ENCODE assay signal across 21 mouse cellular contexts in genomic region chr11:12073394-12074226, GRCm38 (mm10). TPM values are rescaled to one million over a fixed set of nuclear protein-coding genes. Genes with fewer than 3 reads are reported as not detected.
DNase-seq lines count a peak whose midpoint lies in the region; ATAC-seq and TF ChIP-seq lines count a peak whose summit lies in the region.
"Had no signal": no experiment of that assay in that cellular context is flagged by ENCODE, and none has a peak within 500 bp of the region (broad histone marks: within the 10 kb centered on the region; RNA-seq: fewer than 3 reads in every experiment).

No protein-coding gene starts in this region.

- H3K4me1 ChIP-seq in forebrain, embryonic 14.5 days (ENCODE audit: control insufficient read depth, insufficient read depth, low read length): no peaks in the 10 kb centered on the region
- no peaks in the 10 kb centered on the region for H3K4me1 ChIP-seq in forebrain, embryonic 11.5 days (replicated peaks; ENCODE audit: control insufficient read depth, insufficient read depth, low read length)
- no peaks in the 10 kb centered on the region for H3K4me1 ChIP-seq in midbrain, postnatal 0 days (ENCODE audit: insufficient read depth, low read length)
- no peaks in the 10 kb centered on the region for H3K4me1 ChIP-seq in midbrain, embryonic 11.5 days (ENCODE audit: control insufficient read depth, insufficient read depth, low read length)
- H3K4me1 ChIP-seq in forebrain, postnatal 0 days (ENCODE audit: insufficient read depth): no peaks in the 10 kb centered on the region
- no peaks in the 10 kb centered on the region for H3K4me1 ChIP-seq in neural tube, embryonic 15.5 days
- H3K4me1 ChIP-seq: heart, embryonic 15.5 days; liver, embryonic 12.5 days; lung, embryonic 15.5 days had no signal

- H3K27me3 ChIP-seq in forebrain, embryonic 14.5 days (replicated peaks; ENCODE audit: control insufficient read depth, insufficient read depth, low read length): no peaks in the 10 kb centered on the region
- no peaks in the 10 kb centered on the region for H3K27me3 ChIP-seq in forebrain, embryonic 11.5 days (ENCODE audit: control insufficient read depth, insufficient read depth, low read length)
- no peaks in the 10 kb centered on the region for H3K27me3 ChIP-seq in midbrain, postnatal 0 days (ENCODE audit: insufficient read depth, low read length)
- no peaks in the 10 kb centered on the region for H3K27me3 ChIP-seq in midbrain, embryonic 11.5 days (ENCODE audit: control insufficient read depth, insufficient read depth, low read length)
- no peaks in the 10 kb centered on the region; the same call in 1 of the 2 replicates for H3K27me3 ChIP-seq in forebrain, postnatal 0 days (ENCODE audit: insufficient read depth, low read length)
- H3K27me3 ChIP-seq in neural tube, embryonic 15.5 days (replicated peaks): no peaks in the 10 kb centered on the region
- H3K27me3 ChIP-seq: heart, embryonic 15.5 days; liver, embryonic 12.5 days; lung, embryonic 15.5 days had no signal

- no peak overlapping the region for H3K4me2 ChIP-seq in forebrain, embryonic 14.5 days (ENCODE audit: low read length)
- H3K4me2 ChIP-seq in forebrain, embryonic 11.5 days (ENCODE audit: low read depth, low read length, severe bottlenecking): no peak overlapping the region
- no peak overlapping the region for H3K4me2 ChIP-seq in midbrain, postnatal 0 days (ENCODE audit: low read depth, low read length, poor library complexity, severe bottlenecking)
- no peak overlapping the region for H3K4me2 ChIP-seq in midbrain, embryonic 11.5 days
- H3K4me2 ChIP-seq in forebrain, postnatal 0 days (ENCODE audit: low read depth): no peak overlapping the region
- no peak overlapping the region for H3K4me2 ChIP-seq in neural tube, embryonic 15.5 days
- H3K4me2 ChIP-seq: heart, embryonic 15.5 days; liver, embryonic 12.5 days; lung, embryonic 15.5 days had no signal

- no peaks in the 10 kb centered on the region for H3K36me3 ChIP-seq in forebrain, embryonic 14.5 days (ENCODE audit: control insufficient read depth, insufficient read depth, low read length)
- H3K36me3 ChIP-seq in forebrain, embryonic 11.5 days (ENCODE audit: control insufficient read depth, insufficient read depth, low read length): no peaks in the 10 kb centered on the region
- no peaks in the 10 kb centered on the region for H3K36me3 ChIP-seq in midbrain, postnatal 0 days (ENCODE audit: insufficient read depth, low read length)
- H3K36me3 ChIP-seq in midbrain, embryonic 11.5 days (ENCODE audit: control insufficient read depth, insufficient read depth, low read length): no peaks in the 10 kb centered on the region
- H3K36me3 ChIP-seq in forebrain, postnatal 0 days (ENCODE audit: insufficient read depth): no peaks in the 10 kb centered on the region
- H3K36me3 ChIP-seq in neural tube, embryonic 15.5 days: no peaks in the 10 kb centered on the region
- H3K36me3 ChIP-seq: heart, embryonic 15.5 days; liver, embryonic 12.5 days; lung, embryonic 15.5 days had no signal

- H3K9ac ChIP-seq in forebrain, embryonic 14.5 days (ENCODE audit: low read length): no peak overlapping the region
- H3K9ac ChIP-seq in forebrain, embryonic 11.5 days (ENCODE audit: low read length): no peak overlapping the region
- no peak overlapping the region for H3K9ac ChIP-seq in midbrain, postnatal 0 days (replicated peaks; ENCODE audit: low read length, poor library complexity, severe bottlenecking)
- no peak overlapping the region for H3K9ac ChIP-seq in midbrain, embryonic 11.5 days (ENCODE audit: low read length)
- H3K9ac ChIP-seq in forebrain, postnatal 0 days: no peak overlapping the region
- no peak overlapping the region for H3K9ac ChIP-seq in neural tube, embryonic 15.5 days (replicated peaks)
- H3K9ac ChIP-seq: heart, embryonic 15.5 days; liver, embryonic 12.5 days; lung, embryonic 15.5 days had no signal

- TF ChIP-seq CTCF in midbrain, postnatal 0 days (IDR thresholded peaks at IDR 0.05): no peak
- no peak for TF ChIP-seq CTCF in forebrain, postnatal 0 days (IDR thresholded peaks at IDR 0.05; ENCODE audit: low read depth)

- H3K9me3 ChIP-seq in forebrain, embryonic 14.5 days (replicated peaks; ENCODE audit: control insufficient read depth, low read length): no peaks in the 10 kb centered on the region
- H3K9me3 ChIP-seq in forebrain, embryonic 11.5 days (ENCODE audit: control insufficient read depth, low read length): no peaks in the 10 kb centered on the region
- no peaks in the 10 kb centered on the region for H3K9me3 ChIP-seq in midbrain, postnatal 0 days (ENCODE audit: low read length)
- H3K9me3 ChIP-seq in midbrain, embryonic 11.5 days (ENCODE audit: control insufficient read depth, low read length): no peaks in the 10 kb centered on the region
- no peaks in the 10 kb centered on the region for H3K9me3 ChIP-seq in forebrain, postnatal 0 days (ENCODE audit: low read length)
- no peaks in the 10 kb centered on the region for H3K9me3 ChIP-seq in neural tube, embryonic 15.5 days (replicated peaks)
- H3K9me3 ChIP-seq: heart, embryonic 15.5 days; liver, embryonic 12.5 days; lung, embryonic 15.5 days had no signal

- H3K27ac ChIP-seq in forebrain, embryonic 14.5 days (ENCODE audit: low read depth, low read length): no peak overlapping the region
- H3K27ac ChIP-seq in forebrain, embryonic 11.5 days (ENCODE audit: low read depth, low read length): no peak overlapping the region
- no peak overlapping the region for H3K27ac ChIP-seq in midbrain, postnatal 0 days (ENCODE audit: low read depth, low read length)
- H3K27ac ChIP-seq in midbrain, embryonic 11.5 days (ENCODE audit: low read depth, low read length): no peak overlapping the region
- no peak overlapping the region for H3K27ac ChIP-seq in forebrain, postnatal 0 days (ENCODE audit: low read depth, low read length)
- H3K27ac ChIP-seq in neural tube, embryonic 15.5 days (replicated peaks): no peak overlapping the region
- H3K27ac ChIP-seq: heart, adult 2 months; heart, embryonic 15.5 days; kidney, postnatal 0 days; liver, embryonic 12.5 days; lung, embryonic 15.5 days had no signal

- no peak for ATAC-seq in forebrain, embryonic 14.5 days
- no peak for ATAC-seq in forebrain, embryonic 11.5 days (replicated peaks; ENCODE audit: low FRiP score)
- 0 out of 2 replicates have a peak, but pooled peaks have one; percentile 20 for ATAC-seq in midbrain, postnatal 0 days (ENCODE audit: low FRiP score)
- ATAC-seq in midbrain, embryonic 11.5 days (ENCODE audit: low FRiP score): no peak
- ATAC-seq in forebrain, postnatal 0 days: peak; percentile 55
- ATAC-seq in neural tube, embryonic 15.5 days (ENCODE audit: low FRiP score): peak; percentile 35; the same call in 1 of the 2 replicates
- ATAC-seq: intestine, postnatal 0 days; liver, embryonic 12.5 days had no signal

- H3K4me3 ChIP-seq in forebrain, embryonic 14.5 days (ENCODE audit: low read depth, low read length): no peak overlapping the region
- no peak overlapping the region for H3K4me3 ChIP-seq in forebrain, embryonic 11.5 days (ENCODE audit: low read depth, low read length)
- no peak overlapping the region for H3K4me3 ChIP-seq in midbrain, postnatal 0 days (ENCODE audit: low read depth, low read length)
- no peak overlapping the region for H3K4me3 ChIP-seq in midbrain, embryonic 11.5 days (ENCODE audit: low read depth, low read length)
- no peak overlapping the region for H3K4me3 ChIP-seq in forebrain, postnatal 0 days (ENCODE audit: low read depth, low read length)
- no peak overlapping the region for H3K4me3 ChIP-seq in neural tube, embryonic 15.5 days (replicated peaks)
- H3K4me3 ChIP-seq: heart, adult 2 months; heart, embryonic 15.5 days; liver, embryonic 12.5 days; lung, embryonic 15.5 days had no signal

- WGBS in forebrain, embryonic 14.5 days: 80% methylated on average over 6 of the region's 6 CpGs
- WGBS in forebrain, embryonic 11.5 days: 88% methylated on average over 6 of the region's 6 CpGs
- 83% methylated on average over 6 of the region's 6 CpGs for WGBS in midbrain, postnatal 0 days
- WGBS in midbrain, embryonic 11.5 days: 86% methylated on average over 6 of the region's 6 CpGs
- WGBS in forebrain, postnatal 0 days: 68% methylated on average over 6 of the region's 6 CpGs
- WGBS in neural tube, embryonic 15.5 days: 84% methylated on average over 6 of the region's 6 CpGs

- peak; percentile 7 for DNase-seq in forebrain, embryonic 14.5 days (ENCODE audit: low spot score)
- DNase-seq in forebrain, embryonic 11.5 days (ENCODE audit: low spot score): no peak
- DNase-seq in midbrain, postnatal 0 days (ENCODE audit: low spot score): peak; percentile 26
- DNase-seq in midbrain, embryonic 11.5 days (ENCODE audit: low spot score, missing footprints): no peak
- peak; percentile 39 for DNase-seq in forebrain, postnatal 0 days
- no peak for DNase-seq in Muller cell, postnatal 12 days (ENCODE audit: inconsistent ontology term)
- DNase-seq in lung, postnatal 25 days (ENCODE audit: low spot score): no peak
- DNase-seq: adrenal gland, postnatal 25 days; B cell, adult 2 months; cerebellum, adult 9-10 months; gastrocnemius, postnatal 14 days; heart, adult 2 months; left cerebral cortex, postnatal 4 days; right cerebral cortex, adult 18-20 months; thymus, adult 18-20 months had no signal

RNA-seq across cellular contexts. Expression of gene Grb10, which starts 35.1 kb away (rescaled TPM):
- polyA plus RNA-seq in forebrain, embryonic 14.5 days (2014; fragmentation: Nextera tagmentation; extraction: Ambion mirVana): 59.7 and 66.2 TPM in 2 replicates
- polyA plus RNA-seq in forebrain, embryonic 11.5 days (2014; fragmentation: Nextera tagmentation; extraction: Ambion mirVana): 158 and 176 TPM in 2 replicates
- 94.0 and 110 TPM in 2 replicates for total RNA-seq in midbrain, postnatal 0 days (2014; rRNA removed)
- polyA plus RNA-seq in midbrain, postnatal 0 days (2015; fragmentation: Nextera tagmentation; extraction: Ambion mirVana): 43.9 and 44.0 TPM in 2 replicates
- polyA plus RNA-seq in midbrain, embryonic 11.5 days (2014; fragmentation: Nextera tagmentation; extraction: Ambion mirVana): 133 and 144 TPM in 2 replicates
- total RNA-seq in forebrain, postnatal 0 days (2014; rRNA removed): 58.4 and 80.3 TPM in 2 replicates
- 24.8 and 32.7 TPM in 2 replicates for polyA plus RNA-seq in forebrain, postnatal 0 days (2015; fragmentation: Nextera tagmentation; extraction: Ambion mirVana)
- polyA plus RNA-seq in neural tube, embryonic 15.5 days (2015; fragmentation: Nextera tagmentation; extraction: Ambion mirVana): 84.1 and 120 TPM in 2 replicates

Comparison
In these comparisons a context has a peak if more than half of its experiments do, and no peak if none do; other contexts are left out.
1. ATAC-seq: peak in midbrain, postnatal 0 days (single experiment), forebrain, postnatal 0 days (single experiment) and neural tube, embryonic 15.5 days (single experiment); none in forebrain, embryonic 14.5 days (single experiment), forebrain, embryonic 11.5 days (single experiment) and midbrain, embryonic 11.5 days (single experiment).
2. DNase-seq: peak in forebrain, embryonic 14.5 days (single experiment), midbrain, postnatal 0 days (single experiment) and forebrain, postnatal 0 days (single experiment); none in forebrain, embryonic 11.5 days (single experiment), midbrain, embryonic 11.5 days (single experiment), Muller cell, postnatal 12 days (single experiment) and lung, postnatal 25 days (single experiment).